Mouse (Mus musculus) heart, postnatal 0 days (tissue): ENCODE results near the gene Foxo6. TPM values are rescaled to one million over a fixed set of nuclear protein-coding genes. Genes with fewer than 3 reads are reported as not detected.

Source experiments
- ATAC-seq: fragments of 200-750 bp; cut with Nextera tagmentation; 2 replicates; pipeline ENCODE4 v1.8.0; 2017; ENCODE audit warnings: low read depth, moderate number of reproducible peaks, moderate library complexity; ENCODE audit not compliant: insufficient read depth
- DNase-seq: peaks from one replicate; pipeline ENCODE4 v3.0.0-alpha.2; 2016; ENCODE audit warnings: low spot score
- H3K27ac ChIP-seq: fragments of 300-500 bp; sonication (generic); 2 replicates; pipeline ENCODE4 v1.5.1; 2014; ENCODE audit warnings: low read depth, mild to moderate bottlenecking
- H3K27me3 ChIP-seq: fragments of 300-500 bp; sonication (generic); 2 replicates; pipeline ENCODE4 v1.6.1; 2014; ENCODE audit warnings: low read length, mixed read lengths; ENCODE audit not compliant: control insufficient read depth, insufficient read depth
- H3K36me3 ChIP-seq: fragments of 300-500 bp; sonication (generic); replicated peaks from 2 replicates; pipeline ENCODE4 v1.6.1; 2014; ENCODE audit warnings: low read length, mixed read lengths; ENCODE audit not compliant: control insufficient read depth, insufficient read depth
- H3K4me1 ChIP-seq: fragments of 300-500 bp; sonication (generic); 2 replicates; pipeline ENCODE4 v1.6.1; 2014; ENCODE audit warnings: antibody characterized with exemption; ENCODE audit not compliant: control insufficient read depth, insufficient read depth
- H3K4me2 ChIP-seq: fragments of 300-500 bp; sonication (generic); 2 replicates; pipeline ENCODE4 v1.6.1; 2014; ENCODE audit warnings: low read depth, mild to moderate bottlenecking, low read length, moderate library complexity
- H3K4me3 ChIP-seq: fragments of 300-500 bp; sonication (generic); 2 replicates; pipeline ENCODE4 v1.5.1; 2014; ENCODE audit warnings: low read depth, low read length
- H3K9ac ChIP-seq: fragments of 300-500 bp; sonication (generic); replicated peaks from 2 replicates; pipeline ENCODE4 v1.6.1; 2014; ENCODE audit warnings: low read depth, low read length, mixed read lengths
- H3K9me3 ChIP-seq: fragments of 300-500 bp; sonication (generic); replicated peaks from 2 replicates; pipeline ENCODE4 v1.6.1; 2016; ENCODE audit warnings: low read length; ENCODE audit not compliant: control insufficient read depth
- CTCF ChIP-seq: IDR thresholded peaks from 2 replicates; pipeline ENCODE4 v1.5.1; 2016; ENCODE audit warnings: antibody characterized with exemption, control low read depth, low read depth
- EP300 ChIP-seq: IDR thresholded peaks from 2 replicates; pipeline ENCODE4 v1.6.1; 2016; ENCODE audit warnings: antibody characterized with exemption, low read depth
- WGBS: fragments of 180-500 bp; shearing (Covaris S2); extraction: QIAGEN DNeasy Blood & Tissue Kit; methylation state at CpG from one replicate; pipeline ENCODE4 v1.1.7; 2014; 5-methylcytosine and 5-hydroxymethylcytosine counted together
- polyA plus RNA-seq: library from polyadenylated mRNA; unstranded; fragments of >200 nt; fragmentation: Nextera tagmentation; extraction: Ambion mirVana; gene quantifications from 2 replicates; pipeline ENCODE4 v1.2.1, GENCODE M21; 2015
- total RNA-seq: library from RNA; depleted of rRNA; stranded (reverse); fragments of >200 nt; gene quantifications from 2 replicates; pipeline ENCODE4 v1.2.3, GENCODE M21; 2014; ENCODE audit warnings: low replicate concordance

Gene Foxo6
- total and polyA plus RNA-seq, 2 experiments from 2014 or later: 0.38 to 1.8 TPM

DNA sequence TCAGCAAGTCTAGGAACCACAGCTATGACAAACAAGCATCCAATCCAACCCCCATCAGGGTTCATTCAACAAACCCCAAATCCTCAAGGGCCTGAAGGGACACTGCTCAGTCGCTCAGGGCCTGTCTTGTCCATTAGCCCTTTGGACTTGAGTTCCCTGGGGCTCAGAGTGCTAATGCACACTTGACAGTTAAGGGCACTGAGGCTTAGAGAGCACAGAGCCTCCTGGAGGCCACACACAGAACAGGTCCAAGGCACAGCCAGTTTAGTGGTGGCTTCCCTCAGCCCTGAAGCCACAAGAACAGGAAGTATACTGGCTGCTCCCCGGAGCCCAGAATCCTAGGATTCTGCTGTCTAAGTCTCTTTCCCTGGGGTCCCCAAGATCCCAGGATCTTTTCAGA, 53.9 kb downstream of the Foxo6 start:
- 65% methylated on average over 2 of the region's 2 CpGs for WGBS
- H3K27me3 ChIP-seq: peaks cover 23% of the 10 kb centered on the region
- H3K4me3 ChIP-seq: no peak overlapping the region
- H3K27ac ChIP-seq: no peak overlapping the region
- H3K9me3 ChIP-seq: no peaks in the 10 kb centered on the region
- no peaks in the 10 kb centered on the region for H3K36me3 ChIP-seq
- DNase-seq (no peak), ATAC-seq (no peak)
- no peak for TF ChIP-seq CTCF
- no peak for TF ChIP-seq EP300
- no peaks in the 10 kb centered on the region for H3K4me1 ChIP-seq
- no peak overlapping the region for H3K4me2 ChIP-seq
- H3K9ac ChIP-seq: no peak overlapping the region

DNA sequence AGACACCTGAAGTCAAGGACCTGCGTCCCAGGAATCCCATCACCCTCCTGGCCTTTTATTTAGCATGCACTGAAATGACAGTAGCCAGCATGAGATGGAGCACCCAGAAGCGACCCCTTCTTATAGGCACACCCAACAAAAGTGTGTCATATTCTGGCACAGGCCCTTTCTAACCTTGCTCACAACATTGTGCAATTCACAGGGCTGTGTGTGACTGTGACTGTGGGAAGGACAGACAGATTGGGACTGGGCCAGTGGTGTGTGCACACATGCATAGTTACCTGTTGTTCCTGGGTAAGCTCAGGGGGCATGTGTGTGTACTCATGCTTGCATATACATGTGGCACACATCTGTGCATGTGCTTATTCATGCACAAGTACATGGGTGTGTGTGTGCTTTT, 54.6 kb downstream of the Foxo6 start:
- no peaks in the 10 kb centered on the region for H3K4me1 ChIP-seq
- DNase-seq (no peak), ATAC-seq (no peak)
- H3K27me3 ChIP-seq: peaks cover 25% of the 10 kb centered on the region
- no peaks in the 10 kb centered on the region for H3K9me3 ChIP-seq
- no peaks in the 10 kb centered on the region for H3K36me3 ChIP-seq
- no peak overlapping the region for H3K27ac ChIP-seq
- TF ChIP-seq EP300 (no peak), CTCF (no peak)
- no peak overlapping the region for H3K4me3 ChIP-seq
- no peak overlapping the region for H3K4me2 ChIP-seq
- WGBS: 90% methylated on average over 2 of the region's 2 CpGs
- H3K9ac ChIP-seq: no peak overlapping the region

DNA sequence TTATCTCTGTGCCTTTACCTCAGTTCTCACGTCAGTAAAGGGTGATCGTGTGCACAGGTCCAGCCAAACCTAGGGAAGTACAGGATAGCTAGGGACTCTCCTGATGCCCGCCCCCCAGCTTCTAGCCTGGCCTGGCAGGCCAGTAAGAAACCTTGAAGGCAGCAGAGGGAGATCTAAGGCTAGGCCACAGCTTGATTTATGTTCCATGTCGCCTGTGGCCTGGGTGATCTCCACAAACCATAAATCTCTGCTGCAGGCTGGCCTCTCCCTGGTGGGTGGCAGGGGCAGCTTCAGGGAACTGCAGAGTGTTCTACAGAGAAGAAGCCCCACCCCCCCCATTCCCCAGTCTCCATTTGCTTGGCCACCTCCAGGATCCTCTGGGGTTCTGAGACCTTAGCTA, 55.2 kb downstream of the Foxo6 start:
- H3K9ac ChIP-seq: no peak overlapping the region
- H3K4me3 ChIP-seq: no peak overlapping the region
- peaks cover 22% of the 10 kb centered on the region for H3K27me3 ChIP-seq
- no peaks in the 10 kb centered on the region for H3K4me1 ChIP-seq
- no peaks in the 10 kb centered on the region for H3K36me3 ChIP-seq
- no peaks in the 10 kb centered on the region for H3K9me3 ChIP-seq
- whole genome bisulfite sequencing: 87% methylated on average over 4 of the region's 4 CpGs
- ATAC-seq: no peak
- H3K4me2 ChIP-seq: no peak overlapping the region
- DNase-seq: no peak
- no peak for TF ChIP-seq CTCF
- no peak overlapping the region for H3K27ac ChIP-seq

DNA sequence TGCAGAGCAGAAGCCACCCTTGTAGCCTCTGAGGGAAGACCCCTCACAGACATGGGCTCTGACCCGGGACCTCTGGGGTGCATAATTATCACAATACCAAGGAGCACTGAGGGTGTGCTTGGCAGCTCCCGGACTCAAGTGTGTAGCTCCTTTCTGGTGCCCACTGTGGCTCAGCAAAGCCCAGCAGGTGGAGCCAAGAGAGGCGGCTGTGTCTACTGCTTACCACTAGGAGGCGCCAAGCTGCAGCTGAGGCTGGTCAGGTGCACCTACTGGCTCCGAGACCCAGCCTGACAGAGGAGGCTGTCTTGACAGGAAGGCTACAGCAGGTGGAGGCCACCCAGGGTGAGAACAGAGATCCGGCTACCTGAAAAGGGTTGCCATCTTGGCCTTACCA, 56.9 kb downstream of the Foxo6 start:
- DNase-seq: peak; percentile 55

DNA sequence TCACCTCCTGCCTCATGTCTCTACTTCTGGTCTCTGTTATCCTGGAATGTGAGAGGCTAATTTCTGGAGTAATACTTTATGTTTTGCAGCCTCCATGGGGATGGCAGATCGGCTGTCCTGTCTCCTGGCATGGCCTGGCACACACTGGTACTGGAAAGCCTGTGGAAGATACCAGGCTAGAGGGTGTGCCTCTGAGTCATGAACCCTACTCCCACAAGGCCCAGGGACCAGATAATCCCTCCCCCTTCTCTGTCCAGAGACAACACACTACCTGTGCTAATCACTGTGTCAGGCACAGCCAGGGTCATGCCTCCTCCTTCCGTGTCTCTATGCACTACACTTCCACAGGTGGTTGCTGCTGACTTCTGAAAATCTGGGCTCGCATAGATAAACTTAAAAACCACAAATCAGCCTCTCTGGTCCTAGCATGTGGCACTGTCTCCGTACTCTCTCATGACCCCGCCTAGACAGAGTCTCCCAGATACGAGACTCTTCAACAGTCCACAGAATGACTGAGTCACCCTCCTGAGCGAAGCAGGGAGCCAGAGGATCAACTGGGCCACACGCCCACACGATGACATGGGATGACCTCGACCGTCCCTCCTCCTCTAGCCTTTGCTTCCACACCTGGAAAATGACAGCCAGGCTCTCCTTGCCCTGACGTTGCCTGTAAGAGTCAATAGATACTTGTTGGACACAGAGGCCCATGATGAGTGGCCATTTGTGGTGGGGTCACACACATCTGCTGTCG, 57.5 kb downstream of the Foxo6 start:
- H3K36me3 ChIP-seq: no peaks in the 10 kb centered on the region
- TF ChIP-seq EP300: no peak
- no peak overlapping the region for H3K27ac ChIP-seq
- H3K4me1 ChIP-seq: no peaks in the 10 kb centered on the region
- no peak overlapping the region for H3K4me2 ChIP-seq
- no peak overlapping the region for H3K4me3 ChIP-seq
- no peaks in the 10 kb centered on the region for H3K9me3 ChIP-seq
- peaks cover 21% of the 10 kb centered on the region for H3K27me3 ChIP-seq
- ATAC-seq: no peak
- no peak overlapping the region for H3K9ac ChIP-seq
- 67% methylated on average over 13 of the region's 13 CpGs for WGBS
- DNase-seq: no peak

More for the DNA sequence above, 56.9 kb downstream of the Foxo6 start:
- WGBS: 20% methylated on average over 6 of the region's 6 CpGs
- H3K36me3 ChIP-seq: no peaks in the 10 kb centered on the region
- peak; percentile 69 for ATAC-seq
- H3K27me3 ChIP-seq: peaks cover 21% of the 10 kb centered on the region
- no peak overlapping the region for H3K9ac ChIP-seq
- no peak overlapping the region for H3K4me2 ChIP-seq
- no peaks in the 10 kb centered on the region for H3K4me1 ChIP-seq
- H3K27ac ChIP-seq: no peak overlapping the region
- no peaks in the 10 kb centered on the region for H3K9me3 ChIP-seq
- TF ChIP-seq EP300: no peak
- peak; percentile 99 for TF ChIP-seq CTCF
- no peak overlapping the region for H3K4me3 ChIP-seq

DNA sequence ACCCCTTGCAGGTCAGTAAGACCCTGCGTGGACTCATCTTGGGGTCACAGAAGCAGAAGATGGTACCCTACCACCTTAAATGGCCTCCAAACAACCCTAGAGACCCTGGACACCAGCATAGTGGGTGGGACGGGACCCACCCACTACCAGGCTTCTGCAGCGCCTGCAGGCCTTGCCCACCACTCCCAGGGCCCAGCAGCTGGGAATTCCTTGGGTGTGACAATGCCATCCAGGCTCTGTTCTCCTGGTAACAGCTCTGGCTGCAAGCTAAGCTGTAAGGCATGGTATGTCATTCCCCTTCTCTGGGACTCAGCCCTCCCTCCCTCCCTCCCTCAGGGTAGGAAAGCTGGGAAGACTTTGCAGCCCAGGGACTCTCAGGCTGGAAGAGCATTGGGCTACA, 58.5 kb downstream of the Foxo6 start:
- H3K4me3 ChIP-seq: no peak overlapping the region
- WGBS: 94% methylated on average over 3 of the region's 3 CpGs
- ATAC-seq: no peak
- no peaks in the 10 kb centered on the region for H3K4me1 ChIP-seq
- no peak overlapping the region for H3K27ac ChIP-seq
- no peak overlapping the region for H3K9ac ChIP-seq
- no peaks in the 10 kb centered on the region for H3K9me3 ChIP-seq
- no peak overlapping the region for H3K4me2 ChIP-seq
- H3K27me3 ChIP-seq: peaks cover 21% of the 10 kb centered on the region
- DNase-seq: no peak
- H3K36me3 ChIP-seq: no peaks in the 10 kb centered on the region
- TF ChIP-seq EP300 (no peak), CTCF (no peak)
